Mouse (Mus musculus) ES-E14 (cell line): ENCODE measurements around the gene Dlg2. TPM values are rescaled to one million over a fixed set of nuclear protein-coding genes. Genes with fewer than 3 reads are reported as not detected.

Source experiments
- DNase-seq: peaks from one replicate; pipeline ENCODE4 v3.0.0-alpha.2; 2013; ENCODE audit warnings: low read depth, low spot score
- H3K27ac ChIP-seq: 2 replicates; pipeline ENCODE4 v1.5.1; 2012; ENCODE audit warnings: low read depth, mild to moderate bottlenecking, low read length, moderate library complexity, mixed read lengths; ENCODE audit not compliant: poor library complexity, insufficient read depth, severe bottlenecking
- H3K36me3 ChIP-seq: 2 replicates; pipeline ENCODE4 v1.6.1; 2012; ENCODE audit warnings: mild to moderate bottlenecking, low read length, moderate library complexity, mixed read lengths; ENCODE audit not compliant: control insufficient read depth, poor library complexity, insufficient read depth, severe bottlenecking
- H3K4me1 ChIP-seq, 2 experiments: fragments of 150-350 bp in 1 of 2; sonication (generic) in 1 of 2; 2 replicates each; pipeline ENCODE4 v1.6.1; 2012; ENCODE audit warnings: low read length in 2 of 2, mild to moderate bottlenecking in 1 of 2, mixed read lengths in 1 of 2; ENCODE audit not compliant: control insufficient read depth in 2 of 2, insufficient read depth in 2 of 2, poor library complexity in 1 of 2
- H3K4me3 ChIP-seq, 2 experiments: fragments of 150-350 bp in 1 of 2; sonication (generic) in 1 of 2; 2 replicates each; pipeline ENCODE4 v1.5.1; 2012; ENCODE audit warnings: low read length in 2 of 2, low read depth in 1 of 2, mild to moderate bottlenecking in 1 of 2, mixed read lengths in 1 of 2; ENCODE audit not compliant: insufficient read depth in 1 of 2, poor library complexity in 1 of 2, severe bottlenecking in 1 of 2
- H3K9ac ChIP-seq: 2 replicates; pipeline ENCODE4 v1.6.1; 2012; ENCODE audit warnings: low read depth, mild to moderate bottlenecking, low read length, mixed read lengths; ENCODE audit not compliant: poor library complexity, insufficient read depth, severe bottlenecking
- H3K9me3 ChIP-seq: fragments of 150-350 bp; sonication (generic); 2 replicates; pipeline ENCODE4 v1.6.1; 2012; ENCODE audit warnings: low read depth, mild to moderate bottlenecking, low read length; ENCODE audit not compliant: control insufficient read depth, insufficient read depth
- CHD2 ChIP-seq: IDR thresholded peaks from 2 replicates; pipeline ENCODE4 v1.6.1; 2014; ENCODE audit warnings: mild to moderate bottlenecking, low read depth, low read length, inconsistent platforms
- HCFC1 ChIP-seq: IDR thresholded peaks from 2 replicates; pipeline ENCODE4 v1.6.1; 2012; ENCODE audit warnings: low read length, inconsistent platforms, borderline replicate concordance; ENCODE audit not compliant: insufficient read depth
- MAFK ChIP-seq: IDR thresholded peaks from 2 replicates; pipeline ENCODE4 v1.6.1; 2014; ENCODE audit warnings: mild to moderate bottlenecking, low read depth, low read length, inconsistent platforms; ENCODE audit not compliant: insufficient read depth
- ZC3H11A ChIP-seq: IDR thresholded peaks from 2 replicates; pipeline ENCODE4 v1.6.1; 2012; ENCODE audit warnings: low read depth, mild to moderate bottlenecking, inconsistent platforms, low read length, borderline replicate concordance
- ZNF384 ChIP-seq: IDR thresholded peaks from 2 replicates; pipeline ENCODE4 v1.6.1; 2012; ENCODE audit warnings: low read depth, low read length, inconsistent platforms
- in situ Hi-C, 2 experiments: fragments of 600-800 bp; cut with MboI; formaldehyde crosslinking; loops; one replicate each; pipeline ENCODE4 v1.15.1; 2025; ENCODE audit warnings: low sequenced_read_pairs in 2 of 2, inconsistent platforms in 1 of 2; ENCODE audit not compliant: unreplicated experiment in 2 of 2
- total RNA-seq: library from RNA; depleted of rRNA; stranded (reverse); fragments of 300-350 nt; gene quantifications from 2 replicates; pipeline ENCODE4 v1.2.3, GENCODE M21; 2012

The Dlg2 gene
- total RNA-seq, 1 experiment: 0.13 TPM

GRCm38 (mm10) chr7:91218321-91218987, 742.0 kb downstream of the Dlg2 start:
- Histone ChIP-seq H3K9ac (no peak overlapping the region), H3K36me3 (no peaks in the 10 kb centered on the region), H3K4me1 (no peaks in the 10 kb centered on the region), H3K9me3 (no peaks in the 10 kb centered on the region), H3K27ac (no peak overlapping the region), H3K4me3 (no peak overlapping the region)
- in situ Hi-C loops: no loop called here
- no peak for DNase-seq
- TF ChIP-seq ZC3H11A (no peak), HCFC1 (no peak), CHD2 (no peak), ZNF384 (no peak), MAFK (no peak)

GRCm38 (mm10) chr7:91226442-91226841, 750.0 kb downstream of the Dlg2 start:
- in situ Hi-C loops: no loop called here
- no peak for TF ChIP-seq MAFK
- peak; percentile 59; the same call in 1 of the 2 replicates for TF ChIP-seq ZC3H11A
- TF ChIP-seq ZNF384: no peak
- TF ChIP-seq HCFC1: no peak
- no peak for TF ChIP-seq CHD2
- DNase-seq: peak; percentile 63

GRCm38 (mm10) chr7:91241718-91242117, 765.2 kb downstream of the Dlg2 start:
- H3K36me3 ChIP-seq: no peaks in the 10 kb centered on the region
- H3K4me3 ChIP-seq: no peak overlapping the region
- H3K9me3 ChIP-seq: no peaks in the 10 kb centered on the region
- no peak overlapping the region for H3K9ac ChIP-seq
- H3K4me1 ChIP-seq: no peaks in the 10 kb centered on the region
- no peak for DNase-seq
- H3K27ac ChIP-seq: no peak overlapping the region
- in situ Hi-C loops: no loop called here
- no peak for TF ChIP-seq ZNF384
- no peak for TF ChIP-seq MAFK
- TF ChIP-seq HCFC1: no peak
- no peak for TF ChIP-seq ZC3H11A
- no peak for TF ChIP-seq CHD2

More at GRCm38 (mm10) chr7:91226442-91226841, 750.0 kb downstream of the Dlg2 start:
- no peaks in the 10 kb centered on the region for H3K9me3 ChIP-seq
- H3K9ac ChIP-seq: no peak overlapping the region
- no peaks in the 10 kb centered on the region for H3K36me3 ChIP-seq
- H3K4me3 ChIP-seq: no peak overlapping the region
- no peak overlapping the region for H3K27ac ChIP-seq
- H3K4me1 ChIP-seq: no peaks in the 10 kb centered on the region

- Histone ChIP-seq H3K36me3 (no peaks in the 10 kb centered on the region), H3K9ac (no peak overlapping the region), H3K4me1 (no peaks in the 10 kb centered on the region), H3K9me3 (no peaks in the 10 kb centered on the region), H3K4me3 (peak overlapping the region; percentile 67 to 71), H3K27ac (no peak overlapping the region)
- DNase-seq: no peak
- no peak for TF ChIP-seq ZNF384
- TF ChIP-seq MAFK: no peak
- in situ Hi-C loops: no loop called here
Measured at GRCm38 (mm10) chr7:91261672-91262030, 785.2 kb downstream of the Dlg2 start.
